Mouse (Mus musculus): ENCODE data around the gene Zfp36.

Zfp36 gene

GRCm38 (mm10) chr7:28338108-28338998, 41.7 kb downstream of the Zfp36 start, which contains the start of gene Supt5:
Supt5 (minus strand) TSS chr7:28338746.
- DNase-seq (ENCODE audit: low read depth, low spot score): peak; percentile 99

- no peak for DNase-seq (ENCODE audit: low read depth, low spot score)
Observed at GRCm38 (mm10) chr7:28335471-28335870, 44.6 kb downstream of the Zfp36 start.

GRCm38 (mm10) chr7:28334534-28334933, 45.5 kb downstream of the Zfp36 start:
- DNase-seq (ENCODE audit: low read depth, low spot score): no peak

GRCm38 (mm10) chr7:28328260-28328659, 51.8 kb downstream of the Zfp36 start:
- DNase-seq (ENCODE audit: low read depth, low spot score): no peak
